Comparison of ENCODE assay signal across 13 mouse cellular contexts in the genomic region with DNA sequence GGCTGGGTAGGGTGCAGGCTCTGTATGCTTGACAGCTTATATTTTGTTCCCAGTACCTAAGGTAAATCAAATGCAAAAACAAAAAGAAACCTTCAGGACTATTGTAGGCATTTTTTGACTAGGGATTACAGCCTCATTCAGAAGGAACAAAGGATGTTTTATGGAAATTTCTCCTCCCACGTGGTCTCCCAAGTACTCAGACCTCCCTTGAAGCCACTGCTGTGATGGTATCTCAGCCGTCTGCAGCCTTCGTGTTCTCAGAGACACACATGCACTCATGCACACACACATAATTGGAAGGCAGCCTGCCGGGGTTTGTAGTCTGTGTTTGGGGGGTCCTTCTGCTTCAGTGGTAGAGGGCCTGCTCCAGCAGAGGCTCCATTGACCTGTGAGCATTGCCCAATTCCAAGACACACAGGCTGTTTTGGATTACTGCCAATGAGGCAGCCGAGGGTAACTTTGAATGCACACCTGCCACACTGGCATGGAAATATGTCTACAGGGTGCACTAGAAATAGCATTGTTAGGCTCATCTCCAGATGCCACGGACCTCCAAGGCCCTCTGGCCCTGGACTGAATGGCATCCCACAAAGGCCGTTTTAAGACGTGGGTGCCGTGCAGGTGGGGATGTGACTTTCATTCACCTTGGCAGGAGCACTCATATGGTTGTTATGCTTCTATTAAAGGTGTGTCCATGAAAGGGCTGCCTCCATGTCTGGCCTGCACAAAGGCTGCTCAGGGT. TPM values are rescaled to one million over a fixed set of nuclear protein-coding genes. Genes with fewer than 3 reads are reported as not detected.
A peak's percentile ranks its signal among the peaks of the same experiment; 100 is the strongest.
DNase-seq lines count a peak whose midpoint lies in the region; ATAC-seq lines count a peak whose summit lies in the region.
"Had no signal": no experiment of that assay in that cellular context is flagged by ENCODE, and none has a peak within 500 bp of the region (broad histone marks: within the 10 kb centered on the region; RNA-seq: fewer than 3 reads in every experiment).

No protein-coding gene starts in this region.

- H3K36me3 ChIP-seq in hindbrain, embryonic 14.5 days (replicated peaks; ENCODE audit: control insufficient read depth, insufficient read depth): no peaks in the 10 kb centered on the region
- no peaks in the 10 kb centered on the region for H3K36me3 ChIP-seq in hindbrain, embryonic 12.5 days
- no peaks in the 10 kb centered on the region for H3K36me3 ChIP-seq in limb, embryonic 11.5 days (ENCODE audit: control insufficient read depth, insufficient read depth, low read length)

- H3K9me3 ChIP-seq in hindbrain, embryonic 14.5 days (ENCODE audit: control insufficient read depth, low read length): no peaks in the 10 kb centered on the region
- H3K9me3 ChIP-seq in hindbrain, embryonic 12.5 days (replicated peaks): no peaks in the 10 kb centered on the region
- H3K9me3 ChIP-seq in limb, embryonic 11.5 days (ENCODE audit: control insufficient read depth, low read length): no peaks in the 10 kb centered on the region

- WGBS in hindbrain, embryonic 14.5 days: 35% methylated on average over 9 of the region's 9 CpGs
- WGBS in hindbrain, embryonic 12.5 days: 42% methylated on average over 9 of the region's 9 CpGs
- 75% methylated on average over 9 of the region's 9 CpGs for WGBS in limb, embryonic 11.5 days

- no peak overlapping the region for H3K27ac ChIP-seq in hindbrain, embryonic 14.5 days
- no peak overlapping the region for H3K27ac ChIP-seq in hindbrain, embryonic 12.5 days
- H3K27ac ChIP-seq in limb, embryonic 11.5 days (replicated peaks; ENCODE audit: low read depth, low read length): no peak overlapping the region

- no peak overlapping the region for H3K4me3 ChIP-seq in hindbrain, embryonic 14.5 days (replicated peaks; ENCODE audit: low read length)
- no peak overlapping the region for H3K4me3 ChIP-seq in hindbrain, embryonic 12.5 days
- H3K4me3 ChIP-seq in limb, embryonic 11.5 days (ENCODE audit: low read depth, low read length): no peak overlapping the region

- ATAC-seq in hindbrain, embryonic 14.5 days (ENCODE audit: low FRiP score): no peak
- no peak for ATAC-seq in hindbrain, embryonic 12.5 days (ENCODE audit: low FRiP score)
- ATAC-seq in limb, embryonic 11.5 days (ENCODE audit: insufficient number of reproducible peaks, low FRiP score, low TSS enrichment, low read depth): no peak
- ATAC-seq in megakaryocyte progenitor cell, adult 5-6 weeks (replicated peaks; ENCODE audit: poor library complexity): no peak

- peaks cover 21% of the 10 kb centered on the region for H3K4me1 ChIP-seq in hindbrain, embryonic 14.5 days (replicated peaks; ENCODE audit: control insufficient read depth, insufficient read depth, low read length)
- peaks cover 31% of the 10 kb centered on the region for H3K4me1 ChIP-seq in hindbrain, embryonic 12.5 days
- H3K4me1 ChIP-seq in limb, embryonic 11.5 days (ENCODE audit: control insufficient read depth, insufficient read depth, low read length): no peaks in the 10 kb centered on the region

- H3K9ac ChIP-seq in hindbrain, embryonic 14.5 days: no peak overlapping the region
- no peak overlapping the region for H3K9ac ChIP-seq in hindbrain, embryonic 12.5 days
- H3K9ac ChIP-seq in limb, embryonic 11.5 days (ENCODE audit: low read length): no peak overlapping the region

- peak; percentile 38 for DNase-seq in hindbrain, embryonic 14.5 days (ENCODE audit: low spot score)
- peak; percentile 2 for DNase-seq in urinary bladder, postnatal 14 days (ENCODE audit: low spot score)
- no peak for DNase-seq in urinary bladder, adult 18-20 months (ENCODE audit: low spot score in 2 of 2)
- peak; percentile 17 for DNase-seq in limb, embryonic 11.5 days (ENCODE audit: low spot score)
- no peak for DNase-seq in frontal cortex, postnatal 36 days (ENCODE audit: low spot score in 2 of 2)
- DNase-seq: adrenal gland, postnatal 25 days; lung, adult 2 months; thymus, adult 2 months had no signal

- H3K27me3 ChIP-seq in hindbrain, embryonic 14.5 days (ENCODE audit: control insufficient read depth, insufficient read depth, low read length): no peaks in the 10 kb centered on the region; the same call in 1 of the 2 replicates
- H3K27me3 ChIP-seq in hindbrain, embryonic 12.5 days: peaks cover 23% of the 10 kb centered on the region
- H3K27me3 ChIP-seq in limb, embryonic 11.5 days (ENCODE audit: control insufficient read depth, insufficient read depth, low read length): no peaks in the 10 kb centered on the region

- no peak overlapping the region for H3K4me2 ChIP-seq in hindbrain, embryonic 14.5 days (replicated peaks)
- no peak overlapping the region for H3K4me2 ChIP-seq in hindbrain, embryonic 12.5 days (replicated peaks)
- no peak overlapping the region for H3K4me2 ChIP-seq in limb, embryonic 11.5 days (ENCODE audit: low read depth, severe bottlenecking)

RNA-seq across cellular contexts. Expression of a gene that starts 41.1 kb away (rescaled TPM):
- polyA plus RNA-seq in hindbrain, embryonic 14.5 days (2014; fragmentation: Nextera tagmentation; extraction: Ambion mirVana): not detected in 2 replicates
- polyA plus RNA-seq in hindbrain, embryonic 12.5 days (2016; fragmentation: Nextera tagmentation; extraction: Ambion mirVana): not detected in 2 replicates
- polyA plus RNA-seq in limb, embryonic 11.5 days (2014; fragmentation: Nextera tagmentation; extraction: Ambion mirVana): not detected in 2 replicates
- not detected in 2 replicates for total RNA-seq in megakaryocyte progenitor cell, adult 5-6 weeks (2015)
- total RNA-seq in megakaryocyte progenitor cell, adult 5-6 weeks (2017): not detected in 2 replicates
- total RNA-seq: adrenal gland, postnatal 25 days; common myeloid progenitor, adult 5-6 weeks; granulocyte monocyte progenitor cell, adult 5-6 weeks; heart, postnatal 25 days had no signal
- polyA plus RNA-seq: lung, adult 2 months; thymus, adult 2 months had no signal

Comparison
In these comparisons a context has a peak if more than half of its experiments do, and no peak if none do; other contexts are left out.
1. DNase-seq: peak in hindbrain, embryonic 14.5 days (single experiment), urinary bladder, postnatal 14 days (single experiment) and limb, embryonic 11.5 days (single experiment); none in urinary bladder, adult 18-20 months (0 of 2) and frontal cortex, postnatal 36 days (0 of 2).